Mouse (Mus musculus) adrenal gland, postnatal 4 days (tissue): ENCODE measurements around the gene Pkhd1. TPM values are rescaled to one million over a fixed set of nuclear protein-coding genes. Genes with fewer than 3 reads are reported as not detected.
"Not testable (repeated sequence)": the region's sequence is repeated elsewhere in the genome, so short reads cannot be mapped to it uniquely, and the experiment has no call there.

Experiments used
- DNase-seq, 2 experiments: peaks; one replicate each; pipeline ENCODE4 v3.0.0; 2021 to 2022; ENCODE audit warnings: low spot score in 2 of 2, mixed read lengths in 2 of 2
- total RNA-seq, 2 experiments: library from RNA; stranded (reverse); gene quantifications; 2 replicates each; pipeline ENCODE4 v1.2.3; 2021

Gene Pkhd1
- total RNA-seq, 2 experiments from 2014 or later, result 0.56 to 8.3 TPM

DNA sequence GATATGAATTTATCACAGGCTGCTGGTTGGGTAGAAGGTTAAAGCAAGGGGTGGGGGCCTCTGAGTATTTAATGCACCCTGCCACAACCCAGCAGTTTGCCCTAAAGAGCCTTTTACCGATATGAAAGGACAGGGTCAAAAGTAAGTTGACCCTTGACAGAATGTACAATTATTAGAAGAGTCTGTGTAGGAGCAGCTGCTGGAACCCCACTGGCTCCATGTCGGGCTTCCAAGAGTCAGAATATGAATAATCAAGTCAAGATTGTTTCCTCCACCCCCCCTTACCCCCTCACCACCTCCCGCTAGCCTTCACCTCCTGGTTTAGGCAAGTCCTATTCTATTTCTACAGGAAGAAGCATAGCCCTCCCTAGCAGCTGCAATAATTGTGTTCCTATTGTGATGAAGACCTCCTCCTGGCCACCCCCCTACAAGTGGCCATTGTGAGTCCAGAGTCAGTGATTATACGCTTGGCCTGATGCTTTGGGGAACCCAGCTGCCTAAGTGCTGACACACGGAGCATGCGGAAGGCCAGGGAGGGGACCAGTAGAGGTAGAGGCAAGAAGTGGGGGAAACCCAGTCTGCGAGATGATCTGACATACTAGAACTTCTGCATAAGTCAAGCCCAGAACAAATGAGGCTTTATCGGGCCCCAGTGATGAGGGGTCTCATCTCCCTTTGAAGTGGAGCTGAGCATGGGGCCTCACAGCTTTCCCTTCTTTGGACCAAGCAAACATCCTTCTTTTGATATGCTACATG, 315.5 kb downstream of the Pkhd1 start:
- no peak for DNase-seq

DNA sequence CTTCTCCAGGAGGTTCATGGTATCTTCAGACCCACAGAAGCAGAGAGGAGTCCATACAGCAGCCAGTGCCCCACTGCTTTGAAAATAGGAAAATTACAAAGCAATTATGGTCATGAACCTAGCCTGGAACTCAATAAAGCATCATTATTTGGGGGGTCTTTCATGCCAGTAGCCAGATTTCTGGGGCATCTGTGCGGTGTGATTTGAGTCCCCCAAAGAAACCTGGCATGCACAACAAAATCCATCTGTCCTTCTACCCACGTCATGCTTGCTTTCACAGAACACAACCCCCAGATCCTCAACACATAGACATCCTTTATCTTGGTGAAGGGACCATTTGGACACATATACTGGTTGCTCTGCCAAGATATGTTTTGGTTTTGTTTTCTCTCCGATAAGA, 316.2 kb downstream of the Pkhd1 start:
- DNase-seq, result no peak

DNA sequence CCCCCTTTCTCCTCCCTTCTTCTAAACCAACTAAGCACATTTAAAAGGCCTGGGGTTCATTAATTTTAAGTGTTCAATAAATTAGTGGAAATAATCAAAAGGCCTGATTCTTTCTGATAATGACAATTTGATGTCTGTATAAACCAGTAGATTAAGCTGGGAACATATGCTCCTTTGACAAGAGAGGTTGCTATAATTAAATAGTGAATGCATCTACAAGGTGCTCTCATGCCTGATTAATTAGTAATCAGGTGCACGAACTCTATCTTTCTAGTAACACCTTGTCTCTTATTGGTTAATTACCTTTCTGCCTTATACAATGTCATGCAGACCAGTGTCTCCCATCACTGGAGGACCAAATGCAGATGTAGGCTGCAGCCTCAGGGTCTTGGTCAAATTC, 329.2 kb downstream of the Pkhd1 start:
- no peak for DNase-seq

DNA sequence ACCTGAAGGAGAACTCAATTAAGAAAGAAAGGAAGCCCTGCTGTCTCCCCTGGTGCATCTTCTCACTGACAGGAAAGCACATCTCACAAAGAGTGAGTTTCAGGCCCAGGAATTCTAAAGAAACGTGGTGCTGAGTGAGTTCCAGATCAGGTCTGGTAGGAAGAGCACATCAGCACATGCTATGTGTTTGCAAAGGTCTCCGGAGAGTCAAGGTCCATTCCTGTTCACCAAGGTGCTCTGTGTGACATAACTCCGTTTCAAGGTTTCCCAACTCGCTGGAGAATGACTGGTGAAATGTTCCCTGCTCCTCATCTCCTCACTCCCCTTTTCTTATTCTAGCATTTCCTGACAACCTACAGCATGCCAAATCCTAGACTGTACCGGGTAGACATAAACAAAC, 357.5 kb downstream of the Pkhd1 start:
- no peak for DNase-seq

DNA sequence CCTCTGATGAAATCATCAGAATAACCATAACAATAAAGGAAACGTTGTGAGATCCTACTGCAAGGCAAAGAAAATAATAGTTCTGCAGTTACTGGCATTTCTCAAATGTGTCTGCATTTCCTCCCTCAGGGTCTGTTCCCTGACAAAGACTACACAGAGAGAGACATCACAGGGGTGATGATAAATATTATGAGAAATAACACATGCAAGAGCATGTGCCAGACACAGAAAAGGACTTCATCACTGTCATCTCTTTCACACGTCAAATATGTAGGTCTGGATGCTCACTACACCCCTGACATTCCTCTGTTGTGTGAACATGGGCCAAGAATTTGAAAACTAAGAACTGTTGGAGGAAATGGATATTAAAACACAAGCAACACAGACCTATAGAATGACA, 369.7 kb downstream of the Pkhd1 start:
- DNase-seq, result no peak

DNA sequence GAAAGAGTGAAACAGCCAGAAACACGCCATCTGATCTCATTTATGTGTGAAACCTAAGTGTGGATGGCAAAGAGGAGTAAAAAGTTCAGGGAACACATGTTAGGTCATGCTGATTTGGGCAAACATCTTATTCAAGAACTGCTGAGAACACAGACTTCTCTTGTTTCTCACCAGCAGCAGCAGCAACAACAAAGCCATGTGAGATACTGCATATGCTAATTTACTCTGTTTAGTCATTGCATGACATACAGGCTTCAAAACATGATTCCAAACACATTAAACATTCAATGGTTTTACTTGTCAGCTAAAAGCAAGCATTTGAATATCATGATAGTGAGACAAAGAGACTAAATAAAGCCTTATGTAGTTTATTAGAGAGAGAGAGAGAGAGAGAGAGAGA, 401.2 kb downstream of the Pkhd1 start:
- no peak for DNase-seq

DNA sequence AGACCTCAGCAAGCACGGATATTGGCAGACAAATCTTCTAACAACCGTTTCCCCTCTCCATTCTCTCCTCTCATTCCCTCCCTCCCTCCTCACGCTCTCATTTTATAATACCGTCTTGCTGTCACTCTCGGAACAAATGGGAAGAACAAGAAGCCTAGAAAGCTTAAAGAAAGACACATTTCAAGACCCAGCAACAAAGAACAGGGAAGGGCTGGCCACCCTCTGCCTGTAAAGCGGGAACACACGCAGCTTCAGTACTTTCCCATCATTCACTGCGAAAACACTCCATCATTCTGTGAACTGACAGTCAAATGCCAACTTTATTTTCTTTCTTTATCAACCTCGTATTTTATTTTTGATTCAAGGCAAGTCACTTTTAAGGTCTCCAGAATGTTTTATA, 427.4 kb downstream of the Pkhd1 start:
- DNase-seq, result no peak

DNA sequence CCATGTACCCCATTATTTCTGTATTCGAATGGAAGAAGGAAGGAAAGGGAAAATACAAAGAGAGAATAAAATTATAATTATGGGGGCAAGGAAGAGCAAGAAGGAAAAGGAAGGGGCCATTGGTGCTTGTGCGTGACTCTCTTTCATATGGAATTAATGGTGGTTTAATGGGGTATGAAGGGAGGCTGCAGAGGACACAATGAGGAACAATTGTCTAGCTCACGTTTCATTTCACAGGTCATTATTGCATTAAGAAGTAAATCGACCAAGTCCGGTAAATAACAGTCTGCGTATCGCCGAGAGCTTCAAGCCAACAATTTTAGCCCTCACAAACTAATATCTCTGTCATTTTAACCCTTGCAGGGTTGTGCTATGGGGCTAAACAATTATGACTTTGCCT, 437.7 kb downstream of the Pkhd1 start:
- DNase-seq, result no peak

DNA sequence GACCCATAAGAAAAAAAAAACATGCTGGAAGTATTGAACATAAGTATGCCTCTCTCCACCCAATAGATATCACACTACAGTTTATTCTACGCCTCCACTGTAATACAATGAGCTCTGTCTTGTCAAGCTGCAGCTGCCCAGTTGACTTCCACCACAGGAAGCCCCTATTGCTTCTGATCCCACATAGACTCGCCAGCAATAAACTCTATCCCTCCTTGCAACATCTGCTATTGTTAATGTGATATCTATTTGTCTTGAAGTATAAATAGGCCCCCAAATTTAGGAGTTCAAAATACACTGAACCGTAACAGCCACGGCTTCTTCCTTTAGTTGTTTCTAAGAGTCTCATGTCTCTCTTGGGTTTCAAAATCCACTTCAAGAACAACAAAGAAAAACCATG, 446.7 kb downstream of the Pkhd1 start:
- no peak for DNase-seq

DNA sequence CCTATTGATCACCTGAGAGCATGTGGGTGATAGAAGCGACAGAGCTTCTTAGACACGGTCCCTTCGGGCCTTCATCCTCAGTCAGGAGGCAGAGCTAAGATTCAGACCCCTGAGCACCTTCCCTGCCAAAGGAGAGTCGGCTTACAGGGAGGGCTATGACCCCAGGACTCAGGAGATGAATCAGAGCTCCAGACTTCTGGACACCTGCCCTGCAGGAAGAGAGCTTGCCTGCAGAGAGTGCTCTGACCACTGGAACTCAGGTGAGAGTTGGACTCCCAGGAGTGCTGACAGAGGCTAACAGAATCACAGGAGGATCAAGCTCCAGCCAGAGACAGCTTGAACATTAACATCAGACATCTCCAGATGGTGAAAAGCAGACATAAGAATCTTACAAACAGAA, 467.2 kb downstream of the Pkhd1 start:
- not testable (repeated sequence) for DNase-seq

DNA sequence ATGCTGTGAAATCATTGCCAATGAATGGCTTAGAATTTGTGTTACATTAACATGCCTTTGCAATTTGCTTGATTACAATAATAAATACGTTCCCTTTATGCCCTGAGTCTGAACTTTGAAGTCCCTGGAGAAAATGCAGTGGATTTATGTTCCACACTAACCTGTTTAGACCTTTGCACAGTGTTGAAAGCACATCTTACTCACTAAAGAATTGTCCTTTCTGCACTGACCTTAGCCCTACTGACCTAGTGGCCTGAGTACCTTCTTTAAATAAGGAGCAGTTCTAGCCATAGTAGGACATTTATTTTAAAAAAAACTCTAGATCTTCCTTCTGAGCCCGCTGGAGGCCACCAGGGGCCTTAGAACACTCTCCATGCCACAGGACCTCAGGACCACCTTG, 467.8 kb downstream of the Pkhd1 start:
- DNase-seq, result no peak

DNA sequence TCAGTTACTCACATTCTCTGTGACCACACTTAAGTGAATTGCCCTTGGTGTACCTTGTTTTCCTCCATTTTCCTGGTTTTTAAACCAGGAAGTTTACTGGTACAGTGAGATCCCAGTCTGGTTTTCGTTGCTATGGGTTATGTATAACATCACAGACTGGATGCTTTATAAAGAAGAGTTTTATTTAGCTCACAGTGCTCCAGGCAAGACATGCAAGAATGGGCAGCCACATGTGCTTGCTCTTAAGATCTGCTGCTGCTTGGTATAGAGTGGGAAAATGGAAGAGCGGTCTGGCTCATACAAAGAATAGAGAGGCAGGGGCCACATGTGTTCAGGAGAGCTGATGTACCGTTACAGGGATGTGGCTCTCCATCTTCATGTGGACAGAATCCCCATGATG, 481.7 kb downstream of the Pkhd1 start:
- DNase-seq, result no peak

DNA sequence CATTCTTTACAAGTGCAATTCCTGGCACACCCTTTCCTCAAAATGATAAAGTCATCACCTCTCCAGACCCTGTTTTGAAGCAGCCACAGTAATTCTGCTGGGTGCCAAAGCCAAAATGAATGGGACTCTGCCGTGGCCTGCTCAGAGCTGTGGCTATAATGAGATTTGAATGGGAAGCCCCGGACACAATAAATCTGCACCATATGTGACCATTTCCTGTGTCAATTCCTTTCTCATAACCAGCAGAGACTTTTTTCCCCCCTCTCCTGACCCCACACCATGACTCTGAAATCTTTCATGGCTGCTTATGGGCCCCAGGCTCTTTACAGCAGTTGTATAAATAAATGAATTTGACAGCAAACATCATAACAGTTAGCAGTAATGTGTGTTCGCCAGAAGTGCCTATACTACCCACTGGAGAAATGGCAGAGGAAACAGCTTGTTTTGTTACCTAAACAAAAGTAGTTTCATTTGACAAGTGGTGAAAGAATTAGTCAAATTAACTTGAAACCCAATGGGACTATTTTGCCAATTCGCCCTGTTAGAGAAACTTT, 482.7 kb downstream of the Pkhd1 start:
- no peak for DNase-seq

DNA sequence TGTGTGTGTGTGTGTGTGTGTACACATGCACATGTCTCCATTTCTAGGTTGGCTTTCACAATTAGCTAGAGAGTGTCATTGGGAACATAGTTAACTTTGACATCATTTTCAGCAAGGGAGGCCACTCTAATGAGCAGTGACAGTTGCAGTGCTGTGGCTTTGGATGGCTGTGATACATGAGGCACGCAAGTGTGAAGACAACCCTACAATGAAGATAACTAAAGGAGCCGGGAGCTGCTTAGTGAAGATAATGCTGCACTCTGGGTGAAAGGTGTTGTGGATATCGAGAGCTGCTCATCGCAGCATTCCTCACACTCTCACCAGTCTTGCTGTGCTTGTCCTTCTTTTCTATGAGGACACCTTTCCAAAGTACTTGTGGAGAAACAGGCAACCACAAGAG, 484.2 kb downstream of the Pkhd1 start:
- DNase-seq, result no peak

DNA sequence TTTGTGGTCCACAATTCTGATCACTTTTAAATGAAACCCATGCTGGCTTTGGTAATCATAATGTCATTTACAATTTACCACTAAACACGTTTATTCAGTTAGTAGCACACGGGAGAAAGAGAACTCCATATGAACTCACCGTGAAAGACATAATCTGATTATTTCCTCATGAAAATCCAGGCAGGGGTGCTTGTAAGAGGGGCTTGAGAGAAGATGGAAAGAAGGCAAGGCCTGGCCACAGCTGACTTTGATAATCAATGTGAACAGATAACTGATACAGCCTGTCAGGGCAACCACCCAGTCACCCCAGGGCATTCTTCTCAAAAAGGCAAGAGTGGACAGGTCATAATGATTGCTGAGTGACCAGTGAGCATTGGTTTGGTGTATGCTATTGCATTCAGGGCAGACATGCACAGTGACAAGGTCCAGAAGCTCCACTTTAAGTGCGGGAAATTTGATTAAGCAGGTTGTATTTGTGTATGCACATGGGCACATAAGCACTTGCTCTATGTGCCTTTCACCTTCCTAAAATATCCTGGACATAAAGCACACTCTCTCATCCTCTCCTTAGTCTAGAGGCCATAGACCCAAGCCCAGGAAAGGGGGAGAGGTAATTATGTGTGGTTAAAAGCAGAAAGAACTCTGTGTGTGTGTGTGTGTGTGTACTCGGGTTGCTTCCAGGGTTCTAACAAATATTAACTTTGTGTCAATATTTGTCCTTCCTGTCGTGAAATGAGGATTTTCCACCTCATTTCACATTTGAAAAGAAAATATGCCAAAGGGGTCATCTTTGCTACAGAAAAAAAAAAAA, 485.9 kb downstream of the Pkhd1 start:
- DNase-seq, result no peak

DNA sequence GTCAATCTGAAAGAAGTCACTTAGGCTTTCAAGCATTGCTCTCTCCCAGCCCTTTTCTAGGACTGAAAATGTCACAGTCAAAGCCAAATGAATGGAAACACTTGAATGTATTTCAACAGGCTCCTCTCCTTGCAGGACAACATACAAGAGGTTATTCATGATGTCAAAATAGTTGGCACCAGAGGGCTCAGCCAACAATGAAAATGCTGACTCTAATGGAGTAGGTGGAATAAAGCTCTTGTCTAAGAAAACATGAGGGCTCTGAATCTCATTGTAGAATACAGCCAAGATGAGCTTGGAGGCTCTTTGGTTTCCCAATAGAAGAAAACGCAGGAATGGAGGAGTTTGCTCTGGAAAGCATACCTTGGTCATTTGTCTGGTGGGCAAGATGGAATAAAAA, 500.5 kb downstream of the Pkhd1 start:
- DNase-seq, result no peak

DNA sequence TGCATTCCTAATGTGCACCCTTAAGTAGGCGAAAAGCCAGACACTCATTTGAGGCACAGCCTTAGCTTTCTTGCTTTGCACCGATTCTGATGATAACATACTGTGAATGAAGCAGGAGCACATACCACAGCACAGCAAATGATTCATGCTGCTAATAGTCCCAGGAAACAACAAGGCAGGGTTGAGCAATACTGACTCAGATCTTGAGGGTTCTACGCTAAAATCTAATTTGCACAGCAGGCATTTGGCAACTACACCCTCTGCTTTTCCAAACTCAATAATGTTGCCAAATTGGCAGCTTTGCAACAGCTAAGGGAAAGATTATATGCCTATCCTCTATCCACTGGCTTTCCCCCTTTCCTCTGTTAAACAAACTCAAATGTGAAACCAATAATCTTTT, 548.1 kb downstream of the Pkhd1 start:
- no peak for DNase-seq

DNA sequence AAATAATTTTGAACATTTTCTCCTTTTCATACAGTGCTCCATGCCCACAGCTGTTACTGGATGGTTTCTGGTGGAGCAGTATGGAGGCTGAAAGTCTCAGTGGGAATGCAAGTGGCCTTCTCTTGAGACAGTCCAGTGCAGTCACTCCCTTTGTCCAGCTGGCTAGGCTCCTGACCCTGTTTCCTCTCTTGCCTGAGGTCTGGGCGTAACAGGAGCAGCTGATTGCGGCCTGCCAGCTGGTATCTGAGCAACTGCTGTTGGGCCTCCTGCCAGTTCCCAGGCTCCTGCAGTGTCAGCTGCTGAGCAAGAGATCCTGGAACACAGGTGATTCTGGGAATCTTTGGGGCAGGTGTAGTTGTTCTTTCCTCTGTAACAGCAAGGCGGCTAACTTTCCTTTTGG, 559.6 kb downstream of the Pkhd1 start:
- DNase-seq, result no peak

DNA sequence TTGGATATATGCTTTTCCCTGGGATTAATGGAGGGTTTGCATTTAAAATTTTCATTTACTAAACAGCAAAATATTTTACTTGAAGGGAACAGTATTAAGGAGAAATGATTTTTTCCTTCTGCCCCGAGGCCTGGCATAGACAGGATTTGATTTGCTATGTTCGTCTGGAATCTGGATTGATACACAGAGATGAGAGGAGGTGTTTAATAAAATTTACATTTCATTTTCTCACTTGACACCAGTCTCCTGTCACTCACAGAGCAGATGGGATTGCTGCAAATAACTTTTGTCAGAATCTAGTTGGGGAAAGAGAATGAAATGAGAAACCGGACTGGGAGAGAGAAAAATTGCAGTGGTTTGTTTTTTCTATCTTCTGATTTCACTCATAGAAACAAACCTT, 578.5 kb downstream of the Pkhd1 start:
- no peak for DNase-seq

DNA sequence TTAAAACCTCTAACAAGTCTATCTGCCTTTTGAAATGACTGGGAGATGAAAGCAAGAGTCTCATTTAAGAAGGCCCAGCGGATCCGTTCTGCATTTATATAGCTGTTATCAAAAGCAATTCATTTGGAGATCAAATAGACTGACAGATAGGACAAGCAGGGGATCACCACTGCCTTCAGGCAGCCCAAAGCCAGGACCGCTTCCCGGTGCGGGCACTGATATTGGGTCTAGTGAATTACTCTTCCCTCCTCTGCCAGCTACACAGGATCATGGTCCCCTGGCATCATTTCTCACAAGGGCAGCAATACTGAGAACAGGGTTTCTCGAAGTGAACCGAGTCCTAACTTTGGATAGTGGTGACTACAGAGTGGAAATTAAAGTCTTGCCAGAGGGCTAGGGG, 582.6 kb downstream of the Pkhd1 start:
- no peak for DNase-seq

DNA sequence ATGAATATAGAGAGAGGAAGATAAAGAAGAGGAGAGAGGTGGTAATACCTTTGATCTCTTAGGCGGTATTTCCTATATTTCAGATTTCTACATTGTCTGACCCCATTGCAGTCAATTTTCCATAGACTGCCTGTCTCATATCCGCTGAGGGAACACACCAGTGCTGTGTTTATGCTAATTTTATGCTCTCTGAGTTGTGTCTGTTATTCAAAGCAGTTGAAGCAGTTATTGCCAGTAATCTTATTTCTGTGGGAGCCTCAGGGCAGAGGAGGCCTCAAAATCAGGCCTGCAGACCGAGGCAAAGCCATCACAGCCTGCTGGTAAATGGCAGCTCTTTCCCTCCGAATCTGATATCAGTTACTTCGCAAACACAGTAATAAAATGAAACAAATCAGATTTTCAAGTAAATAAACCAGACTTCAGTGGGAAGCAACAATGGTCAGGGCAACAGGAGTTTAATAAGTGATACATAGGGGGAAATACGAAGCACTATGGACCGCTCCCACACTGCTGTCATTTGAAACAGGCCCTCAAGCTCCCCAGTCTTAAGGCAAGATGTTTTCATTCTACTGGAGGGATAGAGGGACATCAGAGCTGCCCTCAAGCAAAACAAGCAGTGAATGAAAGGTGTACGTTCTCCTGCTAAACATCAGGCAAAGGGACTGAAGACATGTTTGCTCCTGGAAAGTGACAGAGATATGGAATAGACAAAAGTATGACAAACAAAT, 599.5 kb downstream of the Pkhd1 start:
- no peak for DNase-seq

DNA sequence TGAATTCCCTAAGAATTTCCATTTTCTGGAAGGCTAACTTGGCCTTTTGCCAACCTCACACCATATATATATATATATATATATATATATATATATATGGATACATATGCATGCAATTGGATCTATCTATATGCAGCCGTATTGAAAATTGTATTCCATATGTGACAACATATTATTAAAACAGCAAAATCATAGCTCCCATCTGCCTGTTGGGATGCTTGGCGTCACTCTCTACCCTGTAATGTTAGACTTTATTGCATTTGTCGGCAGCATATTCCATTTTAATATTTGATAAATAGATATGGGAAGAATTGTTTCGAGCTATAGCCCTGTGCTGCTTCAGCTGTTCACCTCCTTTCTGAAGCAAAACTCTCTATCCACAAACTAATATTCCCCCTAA, 600.2 kb downstream of the Pkhd1 start:
- no peak for DNase-seq
